Mouse (Mus musculus): ENCODE results near the gene Fam222a.

The Fam222a gene

DNA sequence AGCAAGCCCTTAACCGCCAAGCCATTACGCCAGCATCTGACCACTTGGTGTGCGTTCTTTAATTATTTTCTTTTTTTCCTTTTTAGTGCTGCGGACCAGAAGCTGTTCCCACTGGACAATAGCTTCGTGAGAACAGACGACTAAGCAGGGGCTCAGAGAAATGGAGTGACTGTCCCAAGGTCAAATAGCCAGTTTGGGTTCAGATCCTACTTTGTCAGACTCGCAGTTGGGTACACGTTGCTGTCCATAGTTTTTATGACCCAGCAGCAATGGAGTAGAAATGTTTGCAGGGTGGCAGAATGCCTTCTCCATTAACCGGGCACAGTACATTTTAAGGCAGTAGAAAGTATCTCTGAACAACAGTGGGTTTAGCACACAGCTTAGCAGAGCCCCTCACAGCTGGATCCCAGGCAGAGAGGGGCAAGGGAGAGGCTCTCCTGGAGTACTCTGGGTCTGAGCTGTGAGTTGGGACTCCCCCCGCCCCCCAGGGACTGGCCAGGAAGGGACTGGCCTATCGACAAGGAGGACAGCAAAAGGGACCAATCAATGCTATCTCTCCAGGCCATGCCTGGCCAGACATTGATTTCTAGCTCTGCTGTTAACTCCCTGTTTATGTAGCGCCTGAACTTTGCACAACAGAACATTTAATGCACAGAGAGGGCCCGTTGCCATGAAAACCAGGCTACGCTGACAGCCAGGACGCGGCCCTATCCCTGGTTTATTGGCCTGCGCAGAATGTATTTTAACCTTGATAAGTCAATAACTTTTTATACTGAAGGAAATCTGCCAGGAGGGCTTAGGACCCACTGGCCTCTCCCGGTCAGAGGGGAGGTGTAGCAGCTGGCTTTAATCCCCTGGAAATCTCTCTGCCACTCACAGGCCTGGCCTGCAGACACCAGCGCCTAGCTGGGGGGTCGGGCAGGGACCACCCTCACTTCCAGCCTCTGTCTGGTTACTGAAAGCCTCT, 9.8 kb upstream of the Fam222a start:
- in situ Hi-C loops (cut with MboI; ENCODE audit: low sequenced_read_pairs), result no loop called here

- in situ Hi-C loops (cut with MboI; ENCODE audit: low sequenced_read_pairs), result no loop called here
These were observed 7.3 kb upstream of the Fam222a start for GRCm38 (mm10) chr5:114560533-114560936.

DNA sequence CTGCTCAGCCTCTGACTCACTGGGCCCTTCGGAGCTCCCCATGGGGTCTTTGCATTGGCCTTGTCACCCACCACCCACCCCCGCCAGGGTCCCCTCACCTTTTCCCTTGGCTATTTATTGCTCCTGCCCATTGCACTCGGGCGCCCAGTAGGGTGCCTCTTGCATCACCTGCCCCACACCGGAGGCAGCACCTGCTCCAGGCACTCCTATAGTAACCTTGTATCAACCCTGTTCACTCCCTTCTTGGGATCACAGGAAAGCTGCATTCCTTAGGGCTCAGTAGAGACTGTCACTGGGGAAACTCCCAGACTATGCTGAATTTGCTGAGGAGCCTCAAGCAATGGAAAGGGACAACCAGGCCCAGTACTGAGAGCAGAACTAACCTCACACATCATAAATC, 6.9 kb upstream of the Fam222a start:
- in situ Hi-C loops (cut with MboI; ENCODE audit: low sequenced_read_pairs), result no loop called here

DNA sequence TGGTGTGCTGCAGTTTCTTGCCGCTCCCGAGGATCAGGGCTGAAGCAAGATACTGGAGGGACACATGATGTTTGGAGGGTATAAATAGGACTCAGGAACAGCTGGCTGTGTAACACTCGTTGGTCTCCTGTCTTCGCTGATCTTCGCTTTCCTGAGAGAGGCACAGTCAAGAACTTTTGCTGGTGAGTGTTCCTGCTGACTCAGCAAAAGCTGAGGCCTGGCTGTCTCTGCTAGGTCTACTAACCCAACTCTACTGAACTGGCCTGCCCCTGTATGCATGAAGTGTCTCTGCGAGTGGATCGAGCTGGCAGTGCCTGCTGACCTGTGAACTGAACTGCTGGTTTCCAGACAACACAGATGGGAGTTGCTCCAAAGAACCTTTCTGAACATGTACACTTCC, 3.8 kb upstream of the Fam222a start:
- in situ Hi-C loops (cut with MboI; ENCODE audit: low sequenced_read_pairs), result no loop called here

DNA sequence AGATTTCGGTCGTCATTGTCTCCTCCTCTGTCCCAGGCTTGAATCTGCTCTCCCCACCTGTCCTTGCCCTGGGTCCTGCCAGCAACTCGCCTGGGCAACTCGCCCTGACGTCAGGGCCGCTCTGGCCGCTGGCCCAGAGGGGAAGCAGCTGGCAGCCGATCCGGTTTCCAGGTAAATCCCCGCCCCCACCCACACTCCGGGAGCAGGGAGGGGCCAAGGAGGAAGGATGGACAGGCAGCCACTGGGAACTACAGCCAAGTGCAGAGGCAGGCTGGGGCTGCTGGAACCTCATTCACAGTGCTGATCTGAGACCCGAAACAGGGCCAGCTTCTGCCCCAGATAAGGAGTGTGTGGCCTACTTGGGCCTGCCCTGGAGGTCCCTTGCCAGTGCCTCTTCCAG, 2.5 kb upstream of the Fam222a start:
- in situ Hi-C loops (cut with MboI; ENCODE audit: low sequenced_read_pairs), result no loop called here

GRCm38 (mm10) chr5:114565751-114566150, 2.1 kb upstream of the Fam222a start:
- in situ Hi-C loops (cut with MboI; ENCODE audit: low sequenced_read_pairs), result no loop called here

GRCm38 (mm10) chr5:114566461-114566860, 1.4 kb upstream of the Fam222a start:
- in situ Hi-C loops (cut with MboI; ENCODE audit: low sequenced_read_pairs), result no loop called here

GRCm38 (mm10) chr5:114567075-114567517, 720 bp upstream of the Fam222a start:
- in situ Hi-C loops (cut with MboI; ENCODE audit: low sequenced_read_pairs), result no loop called here

DNA sequence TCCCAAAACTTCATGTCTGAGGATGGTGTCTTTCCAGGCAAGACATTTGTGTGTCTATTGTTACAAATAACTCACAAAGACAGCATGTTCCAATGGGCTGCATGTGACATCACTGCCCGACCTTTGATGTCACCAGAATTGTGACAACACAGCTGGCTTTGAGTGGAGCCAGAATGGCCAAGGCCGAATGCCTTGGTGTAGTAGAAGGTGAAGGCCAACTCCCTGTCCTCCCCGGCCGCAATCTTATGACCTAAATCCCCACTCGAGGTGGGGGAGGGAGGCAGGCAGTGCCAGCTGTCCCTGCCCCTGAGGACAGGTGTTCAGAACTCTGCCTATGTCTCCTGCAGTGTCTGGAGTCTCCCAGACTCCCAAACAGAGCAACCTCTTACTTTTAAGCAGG, 1.0 kb downstream of the Fam222a start:
- in situ Hi-C loops (cut with MboI; ENCODE audit: low sequenced_read_pairs), result no loop called here

DNA sequence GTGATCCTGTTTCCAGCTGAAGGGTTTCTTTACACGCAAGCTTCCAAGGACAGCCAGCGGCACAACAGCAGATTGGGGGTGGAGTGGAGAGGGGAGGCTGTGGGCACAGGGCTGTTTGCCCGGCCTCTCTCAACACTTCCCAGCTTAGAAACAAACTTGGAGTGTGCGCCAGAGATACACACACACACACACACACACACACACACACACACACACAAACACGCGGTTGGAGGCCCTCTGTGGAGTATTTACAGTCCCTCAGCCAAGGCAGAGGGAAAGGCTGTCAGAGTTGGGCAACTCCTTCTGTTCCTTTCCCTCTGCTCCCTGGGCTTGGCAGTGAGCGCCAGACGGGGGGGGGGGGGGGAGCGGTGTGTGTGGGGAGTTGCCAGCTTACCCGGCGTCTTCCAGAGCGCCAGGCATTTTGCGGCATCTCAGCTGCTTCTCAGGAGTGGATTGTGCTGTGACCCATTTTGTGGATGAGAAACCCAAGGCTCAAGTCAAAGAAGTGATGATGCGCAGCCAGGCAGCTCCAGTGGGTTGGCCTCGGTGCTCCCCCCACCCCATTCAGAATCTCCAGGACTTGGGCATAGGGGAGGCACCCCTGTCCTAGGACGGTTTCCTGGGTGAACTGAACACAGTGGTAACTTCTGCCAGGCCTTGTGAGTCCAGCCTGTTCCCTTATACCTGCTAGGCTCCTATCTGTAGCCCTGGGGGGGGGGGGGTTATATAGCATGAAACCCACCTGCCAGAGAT, 2.3 kb downstream of the Fam222a start:
- in situ Hi-C loops (cut with MboI; ENCODE audit: low sequenced_read_pairs), result no loop called here

DNA sequence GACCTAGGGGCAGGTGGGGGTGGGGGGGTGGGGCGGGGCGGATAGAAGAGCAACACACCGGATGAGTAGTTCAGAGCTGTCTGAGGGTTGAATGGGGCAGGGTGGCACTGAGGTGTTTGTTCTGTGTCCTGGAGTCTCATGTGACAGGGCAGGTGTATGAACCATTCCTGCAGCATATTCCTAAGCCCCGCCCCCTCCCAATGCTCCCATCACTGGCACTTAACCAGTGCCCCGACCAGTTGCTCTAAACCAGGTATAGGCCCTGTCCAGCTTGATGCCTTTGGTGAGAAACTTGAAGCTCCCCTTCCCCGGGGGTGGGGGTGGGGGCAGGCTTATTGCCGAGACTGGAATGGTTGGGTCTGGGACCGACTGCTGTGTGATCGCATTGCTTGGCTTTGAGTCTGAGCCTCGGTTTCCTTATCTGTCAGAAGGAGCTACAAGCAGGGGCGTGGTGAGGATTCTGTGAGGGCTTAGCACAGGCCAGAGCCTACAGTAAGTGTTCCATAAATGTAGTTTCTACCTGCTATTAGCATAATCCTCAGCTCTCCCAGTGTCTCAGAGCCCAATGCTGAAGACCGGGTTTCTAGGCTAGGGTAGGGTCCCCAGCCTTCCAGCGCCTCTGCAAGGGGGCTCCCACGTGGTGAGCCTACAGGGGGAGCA, 3.1 kb downstream of the Fam222a start:
- in situ Hi-C loops (cut with MboI; ENCODE audit: low sequenced_read_pairs), result no loop called here

DNA sequence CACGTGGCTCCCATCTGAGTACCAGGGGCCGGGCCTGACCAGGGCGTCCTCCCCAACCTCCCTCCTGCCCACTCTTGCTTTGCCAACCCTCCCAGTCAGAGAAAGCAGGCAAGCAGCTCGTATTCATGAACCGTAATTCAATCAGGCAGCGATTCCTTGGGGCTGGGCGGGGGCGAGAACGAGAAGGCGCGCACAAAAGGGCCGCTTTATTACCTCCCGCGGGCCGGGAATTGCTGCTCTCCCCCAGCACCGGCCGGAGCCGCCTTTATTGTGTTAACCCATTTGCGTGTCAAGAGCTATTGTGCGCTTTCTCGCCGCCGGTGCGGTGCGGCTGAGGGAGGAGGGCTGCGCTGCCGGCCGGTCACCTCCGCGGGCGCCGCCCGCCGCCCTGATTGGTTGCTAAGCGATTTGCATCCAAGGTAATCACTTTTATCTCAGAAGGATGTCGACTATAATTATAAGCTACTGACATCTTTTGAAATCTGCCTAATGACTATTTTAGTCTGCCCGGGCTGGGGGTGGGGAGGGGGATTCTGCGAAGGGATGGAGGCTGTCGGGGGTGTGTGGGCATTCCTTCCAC, 3.7 kb downstream of the Fam222a start:
- in situ Hi-C loops (cut with MboI; ENCODE audit: low sequenced_read_pairs), result no loop called here

DNA sequence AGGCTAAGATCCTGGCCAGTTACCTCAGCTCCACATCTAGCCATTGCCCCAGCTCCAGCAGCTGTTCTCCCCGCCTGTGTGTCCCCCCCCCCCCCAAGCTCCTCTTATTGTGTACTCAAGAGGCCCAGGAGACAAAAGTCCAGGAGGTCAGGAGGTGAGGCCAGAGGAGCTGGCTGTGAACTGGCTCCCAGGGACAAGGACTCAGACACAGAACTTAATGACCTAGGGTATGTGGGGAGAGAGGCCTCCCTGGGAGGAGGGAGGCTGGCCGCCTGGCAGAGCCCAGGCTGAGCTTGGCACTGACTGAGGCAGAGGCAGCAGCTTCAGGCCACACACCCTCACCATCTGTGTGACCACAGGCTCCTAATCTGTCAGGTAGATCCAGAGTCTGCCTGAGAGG, 5.2 kb downstream of the Fam222a start:
- in situ Hi-C loops (cut with MboI; ENCODE audit: low sequenced_read_pairs), result no loop called here

DNA sequence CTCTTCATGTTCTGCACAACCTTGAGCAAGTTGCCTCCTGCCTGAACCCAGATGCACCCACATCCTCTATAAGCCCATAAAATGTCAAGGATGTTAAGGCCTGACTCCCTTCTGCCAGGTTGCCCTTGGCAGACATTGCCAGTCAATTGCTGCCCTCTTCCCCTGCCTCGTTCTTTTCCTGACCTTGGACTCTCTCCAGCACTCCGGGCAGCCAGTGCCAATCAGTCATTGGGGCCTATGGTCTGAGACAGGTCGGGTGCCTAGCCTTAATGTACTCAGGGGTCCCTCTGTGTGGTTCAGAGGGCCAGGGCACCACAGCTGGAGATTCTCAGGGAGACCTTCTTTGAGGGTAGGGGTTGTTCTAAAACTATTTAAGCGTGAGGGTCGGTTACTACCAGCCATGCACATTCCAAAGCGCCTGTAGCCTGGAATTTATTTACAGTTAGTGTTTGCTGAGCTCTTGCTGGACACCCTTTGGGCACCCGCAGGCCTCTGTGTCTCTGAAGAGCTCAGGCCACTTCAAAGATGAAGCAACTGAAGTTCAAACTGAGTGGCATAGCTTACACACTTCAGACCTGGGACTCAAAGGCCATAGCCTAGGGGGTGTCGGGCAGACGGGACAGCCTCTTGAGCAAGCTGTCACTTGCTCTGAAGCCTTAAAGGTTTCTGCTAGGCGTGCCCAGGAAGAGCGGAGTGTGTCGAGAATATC, 6.3 kb downstream of the Fam222a start:
- in situ Hi-C loops (cut with MboI; ENCODE audit: low sequenced_read_pairs), result no loop called here

DNA sequence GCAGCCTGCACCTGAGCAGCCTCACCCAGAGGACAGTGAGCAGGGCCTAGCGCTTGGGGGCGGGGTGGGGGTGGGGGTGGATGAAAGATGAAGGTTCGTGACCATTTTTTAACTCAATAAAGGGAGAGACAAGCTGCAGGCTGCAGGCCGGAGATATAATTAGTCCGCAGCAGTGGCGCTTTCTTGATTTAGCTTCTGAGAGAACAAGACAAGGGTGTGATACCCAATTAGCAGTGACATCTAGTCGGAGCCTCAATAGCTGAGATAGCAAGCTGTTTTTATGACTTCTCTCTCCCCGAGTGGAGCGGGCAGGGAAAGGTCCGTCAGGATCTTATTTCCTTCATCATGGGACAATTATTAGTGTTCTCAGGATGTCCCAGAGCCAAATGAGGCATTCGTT, 7.2 kb downstream of the Fam222a start:
- in situ Hi-C loops (cut with MboI; ENCODE audit: low sequenced_read_pairs), result no loop called here

DNA sequence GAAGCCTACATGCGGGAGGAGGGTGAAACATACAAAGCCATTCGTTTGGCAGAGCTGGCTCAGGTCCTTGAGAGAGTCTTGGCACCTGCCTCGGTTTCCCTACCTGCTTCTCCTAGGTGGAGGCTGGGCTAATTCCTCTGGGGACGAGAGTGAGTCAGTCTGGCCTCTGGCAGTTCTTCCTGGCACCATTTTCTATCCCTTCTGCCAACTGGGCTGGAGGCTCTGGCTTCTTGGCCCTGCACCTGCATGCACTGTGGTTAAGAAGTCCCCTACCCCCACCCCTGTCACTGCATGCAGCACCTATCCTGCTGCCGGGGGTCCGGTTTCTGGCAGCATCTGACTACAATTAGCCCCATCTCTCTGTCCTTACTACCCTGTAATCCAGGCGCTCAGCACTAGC, 7.7 kb downstream of the Fam222a start:
- in situ Hi-C loops (cut with MboI; ENCODE audit: low sequenced_read_pairs), result no loop called here

- in situ Hi-C loops (cut with MboI; ENCODE audit: low sequenced_read_pairs), result no loop called here
These were observed 8.3 kb downstream of the Fam222a start for GRCm38 (mm10) chr5:114575986-114576605.

- in situ Hi-C loops (cut with MboI; ENCODE audit: low sequenced_read_pairs), result no loop called here
These were observed 10.5 kb downstream of the Fam222a start for GRCm38 (mm10) chr5:114578361-114578760.

GRCm38 (mm10) chr5:114579714-114580357, 12.0 kb downstream of the Fam222a start:
- in situ Hi-C loops (cut with MboI; ENCODE audit: low sequenced_read_pairs), result no loop called here
